Mouse (Mus musculus) midbrain, embryonic 15.5 days (tissue): ENCODE measurements around the gene Gm11938. TPM values are rescaled to one million over a fixed set of nuclear protein-coding genes. Genes with fewer than 3 reads are reported as not detected.
"Not testable (repeated sequence)": the region's sequence is repeated elsewhere in the genome, so short reads cannot be mapped to it uniquely, and the experiment has no call there.

Experiments
- ATAC-seq: fragments of 200-750 bp; cut with Nextera tagmentation; replicated peaks from 2 replicates; pipeline ENCODE4 v1.8.0; 2017; ENCODE audit warnings: moderate TSS enrichment
- H3K27ac ChIP-seq: fragments of 300-500 bp; sonication (generic); 2 replicates; pipeline ENCODE4 v1.5.1; 2015; ENCODE audit warnings: mild to moderate bottlenecking, inconsistent platforms
- H3K27me3 ChIP-seq: fragments of 300-500 bp; sonication (generic); replicated peaks from 2 replicates; pipeline ENCODE4 v1.6.1; 2015; ENCODE audit warnings: inconsistent platforms
- H3K36me3 ChIP-seq: fragments of 300-500 bp; sonication (generic); replicated peaks from 2 replicates; pipeline ENCODE4 v1.6.1; 2015; ENCODE audit warnings: inconsistent platforms
- H3K4me1 ChIP-seq: fragments of 300-500 bp; sonication (generic); 2 replicates; pipeline ENCODE4 v1.6.1; 2015; ENCODE audit warnings: inconsistent platforms
- H3K4me2 ChIP-seq: fragments of 300-500 bp; sonication (generic); 2 replicates; pipeline ENCODE4 v1.6.1; 2015; ENCODE audit warnings: inconsistent platforms, mild to moderate bottlenecking, moderate library complexity
- H3K4me3 ChIP-seq: fragments of 300-500 bp; sonication (generic); 2 replicates; pipeline ENCODE4 v1.5.1; 2015; ENCODE audit warnings: mild to moderate bottlenecking, inconsistent platforms
- H3K9ac ChIP-seq: fragments of 300-500 bp; sonication (generic); 2 replicates; pipeline ENCODE4 v1.6.1; 2015; ENCODE audit warnings: mild to moderate bottlenecking, inconsistent platforms
- H3K9me3 ChIP-seq: fragments of 300-500 bp; sonication (generic); 2 replicates; pipeline ENCODE4 v1.6.1; 2016; ENCODE audit warnings: inconsistent platforms
- WGBS: fragments of 180-500 bp; shearing (Covaris S2); methylation state at CpG from one replicate; pipeline ENCODE4 v1.1.7; 2015; ENCODE audit warnings: mixed read lengths; 5-methylcytosine and 5-hydroxymethylcytosine counted together
- polyA plus RNA-seq: library from polyadenylated mRNA; unstranded; fragments of >200 nt; fragmentation: Nextera tagmentation; extraction: Ambion mirVana; gene quantifications from 2 replicates; pipeline ENCODE4 v1.2.1, GENCODE M21; 2015

Gm11938 gene
- polyA plus RNA-seq, 1 experiment from 2014 or later: not detected

GRCm38 (mm10) chr11:99614796-99615363, 11.8 kb upstream of the Gm11938 start, which contains the start of gene Krtap2-4:
Krtap2-4 (minus strand) TSS chr11:99614846.
- no peak for ATAC-seq
- Histone ChIP-seq H3K4me1 (no peaks in the 10 kb centered on the region), H3K36me3 (no peaks in the 10 kb centered on the region), H3K4me2 (no peak within 1 kb of the TSS), H3K27me3 (no peaks in the 10 kb centered on the region), H3K27ac (no peak within 1 kb of the TSS), H3K9ac (no peak within 1 kb of the TSS), H3K9me3 (no peaks in the 10 kb centered on the region), H3K4me3 (no peak within 1 kb of the TSS)
- 68% methylated on average over 3 of the region's 3 CpGs for WGBS

GRCm38 (mm10) chr11:99610089-99610488, 7.0 kb upstream of the Gm11938 start, which contains the start of gene Gm11937:
Gm11937 (minus strand) TSS chr11:99610189.
- not testable (repeated sequence) for H3K9me3 ChIP-seq, H3K4me1 ChIP-seq, H3K27me3 ChIP-seq, H3K36me3 ChIP-seq, H3K4me3 ChIP-seq, H3K9ac ChIP-seq, ATAC-seq, H3K4me2 ChIP-seq, H3K27ac ChIP-seq
- 78% methylated on average over 1 of the region's 2 CpGs for WGBS

- ATAC-seq: no peak
- H3K4me3 ChIP-seq: no peak overlapping the region
- no peak overlapping the region for H3K9ac ChIP-seq
- no peaks in the 10 kb centered on the region for H3K27me3 ChIP-seq
- no peaks in the 10 kb centered on the region for H3K36me3 ChIP-seq
- no peak overlapping the region for H3K27ac ChIP-seq
- no peaks in the 10 kb centered on the region for H3K4me1 ChIP-seq
- 73% methylated on average over 1 of the region's 1 CpGs for WGBS
- H3K9me3 ChIP-seq: no peaks in the 10 kb centered on the region
- H3K4me2 ChIP-seq: no peak overlapping the region
Observed at GRCm38 (mm10) chr11:99609126-99609525, 6.0 kb upstream of the Gm11938 start.

GRCm38 (mm10) chr11:99597742-99598141, 5.4 kb downstream of the Gm11938 start, which contains the start of gene Krtap9-3:
Krtap9-3 (minus strand) TSS chr11:99598105.
- not testable (repeated sequence) for H3K4me3 ChIP-seq, H3K27me3 ChIP-seq, H3K4me2 ChIP-seq, ATAC-seq, H3K9me3 ChIP-seq, H3K36me3 ChIP-seq, H3K27ac ChIP-seq, H3K4me1 ChIP-seq, H3K9ac ChIP-seq
- 88% methylated on average over 6 of the region's 6 CpGs for WGBS

- H3K27me3 ChIP-seq: no peaks in the 10 kb centered on the region
- 89% methylated on average over 6 of the region's 6 CpGs for WGBS
- H3K36me3 ChIP-seq: no peaks in the 10 kb centered on the region
- H3K9ac ChIP-seq: no peak within 1 kb of the TSS
- no peak within 1 kb of the TSS for H3K27ac ChIP-seq
- no peaks in the 10 kb centered on the region for H3K4me1 ChIP-seq
- no peak within 1 kb of the TSS for H3K4me3 ChIP-seq
- H3K4me2 ChIP-seq: no peak within 1 kb of the TSS
- no peak for ATAC-seq
- H3K9me3 ChIP-seq: no peaks in the 10 kb centered on the region
Observed at GRCm38 (mm10) chr11:99590981-99591380, 12.1 kb downstream of the Gm11938 start, which contains the start of gene Krtap1-3. Krtap1-3 (minus strand) TSS chr11:99591339.

- Histone ChIP-seq H3K4me2 (no peak overlapping the region), H3K9me3 (no peaks in the 10 kb centered on the region), H3K9ac (no peak overlapping the region), H3K4me1 (no peaks in the 10 kb centered on the region), H3K36me3 (no peaks in the 10 kb centered on the region), H3K27me3 (no peaks in the 10 kb centered on the region), H3K4me3 (no peak overlapping the region), H3K27ac (no peak overlapping the region)
- no peak for ATAC-seq
- 87% methylated on average over 7 of the region's 7 CpGs for WGBS
Observed at GRCm38 (mm10) chr11:99585096-99585495, 18.0 kb downstream of the Gm11938 start.

GRCm38 (mm10) chr11:99583245-99583704, 19.8 kb downstream of the Gm11938 start, which contains the start of gene Krtap1-4:
Krtap1-4 (minus strand) TSS chr11:99583654.
- Histone ChIP-seq H3K27me3 (no peaks in the 10 kb centered on the region), H3K4me1 (no peaks in the 10 kb centered on the region), H3K27ac (no peak within 1 kb of the TSS), H3K9ac (no peak within 1 kb of the TSS), H3K4me3 (no peak within 1 kb of the TSS), H3K4me2 (no peak within 1 kb of the TSS), H3K36me3 (no peaks in the 10 kb centered on the region), H3K9me3 (no peaks in the 10 kb centered on the region)
- ATAC-seq: no peak
- 89% methylated on average over 5 of the region's 5 CpGs for WGBS

- Histone ChIP-seq H3K4me2 (no peak overlapping the region), H3K9me3 (no peaks in the 10 kb centered on the region), H3K36me3 (no peaks in the 10 kb centered on the region), H3K27me3 (no peaks in the 10 kb centered on the region), H3K4me3 (no peak overlapping the region), H3K4me1 (no peaks in the 10 kb centered on the region), H3K27ac (no peak overlapping the region), H3K9ac (no peak overlapping the region)
- 85% methylated on average over 6 of the region's 6 CpGs for WGBS
- ATAC-seq: no peak
Observed at GRCm38 (mm10) chr11:99581564-99581963, 21.5 kb downstream of the Gm11938 start.

GRCm38 (mm10) chr11:99581051-99581450, 22.1 kb downstream of the Gm11938 start:
- H3K4me1 ChIP-seq: no peaks in the 10 kb centered on the region
- no peak overlapping the region for H3K4me2 ChIP-seq
- no peak overlapping the region for H3K27ac ChIP-seq
- no peak overlapping the region for H3K4me3 ChIP-seq
- H3K9me3 ChIP-seq: no peaks in the 10 kb centered on the region
- no peak for ATAC-seq
- no peak overlapping the region for H3K9ac ChIP-seq
- H3K27me3 ChIP-seq: no peaks in the 10 kb centered on the region
- 95% methylated on average over 5 of the region's 5 CpGs for WGBS
- H3K36me3 ChIP-seq: no peaks in the 10 kb centered on the region

- Histone ChIP-seq H3K4me2 (no peak within 1 kb of the TSS), H3K9ac (no peak within 1 kb of the TSS), H3K4me3 (no peak within 1 kb of the TSS), H3K36me3 (no peaks in the 10 kb centered on the region), H3K27ac (no peak within 1 kb of the TSS), H3K27me3 (no peaks in the 10 kb centered on the region), H3K9me3 (no peaks in the 10 kb centered on the region), H3K4me1 (no peaks in the 10 kb centered on the region)
- WGBS: 90% methylated on average over 6 of the region's 6 CpGs
- ATAC-seq: no peak
Observed at GRCm38 (mm10) chr11:99580636-99581035, 22.5 kb downstream of the Gm11938 start, which contains the start of gene Krtap1-5. Krtap1-5 (minus strand) TSS chr11:99581016.

- Histone ChIP-seq H3K36me3 (no peaks in the 10 kb centered on the region), H3K4me1 (no peaks in the 10 kb centered on the region), H3K9me3 (no peaks in the 10 kb centered on the region), H3K27me3 (no peaks in the 10 kb centered on the region), H3K4me3 (no peak overlapping the region; the same call in 1 of the 2 replicates), H3K4me2 (peak overlapping the region; percentile 40), H3K27ac (no peak overlapping the region), H3K9ac (peak overlapping the region; percentile 34; the same call in 1 of the 2 replicates)
- peak; percentile 69; the same call in 1 of the 2 replicates for ATAC-seq
- WGBS: 7% methylated on average over 7 of the region's 7 CpGs
Observed at GRCm38 (mm10) chr11:99574106-99574505, 29.0 kb downstream of the Gm11938 start.

GRCm38 (mm10) chr11:99573164-99573563, 29.9 kb downstream of the Gm11938 start:
- 16% methylated on average over 4 of the region's 4 CpGs for WGBS
- no peak for ATAC-seq

GRCm38 (mm10) chr11:99566530-99566929, 36.6 kb downstream of the Gm11938 start, which contains the start of gene Krtap3-1:
Krtap3-1 (minus strand) TSS chr11:99566630.
- no peaks in the 10 kb centered on the region for H3K36me3 ChIP-seq
- H3K27ac ChIP-seq: no peak within 1 kb of the TSS
- no peaks in the 10 kb centered on the region for H3K9me3 ChIP-seq
- ATAC-seq: no peak
- no peak within 1 kb of the TSS for H3K4me2 ChIP-seq
- H3K4me3 ChIP-seq: no peak within 1 kb of the TSS
- H3K9ac ChIP-seq: no peak within 1 kb of the TSS
- no peaks in the 10 kb centered on the region for H3K4me1 ChIP-seq
- H3K27me3 ChIP-seq: no peaks in the 10 kb centered on the region
- WGBS: 94% methylated on average over 7 of the region's 7 CpGs

More at GRCm38 (mm10) chr11:99573164-99573563, 29.9 kb downstream of the Gm11938 start:
- Histone ChIP-seq H3K36me3 (no peaks in the 10 kb centered on the region), H3K9ac (no peak overlapping the region), H3K27me3 (no peaks in the 10 kb centered on the region), H3K4me1 (no peaks in the 10 kb centered on the region), H3K27ac (no peak overlapping the region), H3K9me3 (no peaks in the 10 kb centered on the region), H3K4me3 (no peak overlapping the region), H3K4me2 (no peak overlapping the region)
